Mouse (Mus musculus) testis, adult 2 months (tissue): ENCODE data around the gene Gm9936.

Source experiments
- CTCF ChIP-seq: fragments of 200-500 bp; IDR thresholded peaks from 2 replicates; pipeline ENCODE4 v1.5.1; 2012; ENCODE audit warnings: low read depth, mild to moderate bottlenecking, inconsistent platforms, low read length, moderate library complexity; ENCODE audit not compliant: control insufficient read depth, insufficient read depth, insufficient replicate concordance
- POLR2A ChIP-seq: fragments of 200-500 bp; IDR thresholded peaks from 2 replicates; pipeline ENCODE4 v1.6.1; 2012; ENCODE audit warnings: low read depth, mild to moderate bottlenecking, inconsistent platforms, low read length, moderate library complexity; ENCODE audit not compliant: control insufficient read depth

- TF ChIP-seq CTCF (no peak; the same call in 1 of the 2 replicates), POLR2A (no peak)
Measured at GRCm38 (mm10) chr5:114875858-114876257, 17.4 kb upstream of the Gm9936 start.
